Mouse (Mus musculus): ENCODE data around the gene Pfas. TPM values are rescaled to one million over a fixed set of nuclear protein-coding genes. Genes with fewer than 3 reads are reported as not detected.
"Not testable (repeated sequence)": the region's sequence is repeated elsewhere in the genome, so short reads cannot be mapped to it uniquely, and the experiment has no call there.

The Pfas gene
- polyA plus RNA-seq, 1 experiment from 2014 or later: 32.1 TPM

- H3K9me3 ChIP-seq: no peaks in the 10 kb centered on the region
- 79% methylated on average over 2 of the region's 2 CpGs for WGBS
- H3K4me3 ChIP-seq (replicated peaks): no peak overlapping the region
- H3K9ac ChIP-seq: no peak overlapping the region
- H3K27me3 ChIP-seq (replicated peaks): no peaks in the 10 kb centered on the region
- peaks cover 9% of the 10 kb centered on the region for H3K4me1 ChIP-seq (replicated peaks)
- H3K27ac ChIP-seq: no peak overlapping the region
- H3K4me2 ChIP-seq (replicated peaks): no peak overlapping the region
- no peak for ATAC-seq
- no peaks in the 10 kb centered on the region for H3K36me3 ChIP-seq
Observed at GRCm38 (mm10) chr11:68963405-68963804, 44.9 kb downstream of the Pfas start.

DNA sequence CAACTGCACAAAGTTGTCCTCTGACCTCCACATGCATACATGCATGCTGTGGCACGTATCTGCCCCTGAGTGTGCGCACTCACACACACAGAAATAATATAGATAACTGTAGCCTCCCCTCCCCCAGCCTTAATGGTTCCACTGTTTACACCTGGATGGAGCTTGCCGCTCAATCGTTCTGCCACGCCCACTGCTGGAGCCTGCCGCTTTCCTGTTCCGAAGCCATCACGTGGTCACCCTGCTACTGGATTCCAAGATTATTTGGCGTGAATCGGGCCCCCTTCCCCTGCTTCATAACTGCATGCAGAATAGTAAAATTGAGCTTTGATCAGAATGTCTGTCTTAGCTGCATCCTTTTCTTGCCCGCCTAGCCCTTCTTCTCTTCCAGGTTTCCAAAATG is 46.1 kb downstream of the Pfas start:
- H3K36me3 ChIP-seq; H3K4me1 ChIP-seq (replicated peaks); H3K4me2 ChIP-seq (replicated peaks); H3K4me3 ChIP-seq (replicated peaks); ATAC-seq; H3K9ac ChIP-seq; H3K27me3 ChIP-seq (replicated peaks); H3K27ac ChIP-seq; H3K9me3 ChIP-seq: not testable (repeated sequence)
- 15% methylated on average over 11 of the region's 11 CpGs for WGBS

- no peaks in the 10 kb centered on the region for H3K36me3 ChIP-seq
- no peaks in the 10 kb centered on the region for H3K9me3 ChIP-seq
- ATAC-seq: no peak
- no peak overlapping the region for H3K4me2 ChIP-seq (replicated peaks)
- H3K9ac ChIP-seq: no peak overlapping the region
- WGBS: 66% methylated on average over 3 of the region's 3 CpGs
- peaks cover 9% of the 10 kb centered on the region; the same call in 1 of the 2 replicates for H3K27me3 ChIP-seq (replicated peaks)
- no peaks in the 10 kb centered on the region for H3K4me1 ChIP-seq (replicated peaks)
- H3K27ac ChIP-seq: no peak overlapping the region
- H3K4me3 ChIP-seq (replicated peaks): no peak overlapping the region
Observed at GRCm38 (mm10) chr11:68961596-68961995, 46.7 kb downstream of the Pfas start.

- WGBS: 85% methylated on average over 1 of the region's 1 CpGs
- peaks cover 26% of the 10 kb centered on the region for H3K27me3 ChIP-seq (replicated peaks)
- no peak overlapping the region for H3K4me2 ChIP-seq (replicated peaks)
- H3K36me3 ChIP-seq: no peaks in the 10 kb centered on the region
- no peak overlapping the region for H3K4me3 ChIP-seq (replicated peaks)
- H3K27ac ChIP-seq: no peak overlapping the region
- peaks cover 7% of the 10 kb centered on the region; the same call in 1 of the 2 replicates for H3K4me1 ChIP-seq (replicated peaks)
- no peaks in the 10 kb centered on the region for H3K9me3 ChIP-seq
- H3K9ac ChIP-seq: no peak overlapping the region
- ATAC-seq: no peak
Observed at GRCm38 (mm10) chr11:68957971-68958370, 50.3 kb downstream of the Pfas start.

- Histone ChIP-seq H3K27me3 (replicated peaks) (peaks cover 26% of the 10 kb centered on the region), H3K9ac (no peak within 1 kb of the TSS), H3K4me3 (replicated peaks) (peak within 1 kb of the TSS; percentile 10; the same call in 1 of the 2 replicates), H3K4me1 (replicated peaks) (peaks cover 7% of the 10 kb centered on the region; the same call in 1 of the 2 replicates), H3K9me3 (no peaks in the 10 kb centered on the region), H3K27ac (peak within 1 kb of the TSS; percentile 4; the same call in 1 of the 2 replicates), H3K4me2 (replicated peaks) (0 out of 2 replicates have a peak within 1 kb of the TSS, but pooled peaks have one; percentile 24), H3K36me3 (no peaks in the 10 kb centered on the region)
- WGBS: 47% methylated on average over 8 of the region's 8 CpGs
- ATAC-seq: no peak
Observed at GRCm38 (mm10) chr11:68957308-68957707, 51.0 kb downstream of the Pfas start, which contains the start of gene Arhgef15. Arhgef15 (minus strand) TSS chr11:68957480.

GRCm38 (mm10) chr11:68956697-68957096 is 51.6 kb downstream of the Pfas start:
- H3K9me3 ChIP-seq: no peaks in the 10 kb centered on the region
- H3K4me1 ChIP-seq (replicated peaks): peaks cover 7% of the 10 kb centered on the region; the same call in 1 of the 2 replicates
- H3K4me3 ChIP-seq (replicated peaks): 0 out of 2 replicates have a peak overlapping the region, but pooled peaks have one; percentile 10
- H3K9ac ChIP-seq: no peak overlapping the region
- H3K36me3 ChIP-seq: no peaks in the 10 kb centered on the region
- no peak for ATAC-seq
- 43% methylated on average over 13 of the region's 13 CpGs for WGBS
- H3K4me2 ChIP-seq (replicated peaks): no peak overlapping the region
- peaks cover 26% of the 10 kb centered on the region for H3K27me3 ChIP-seq (replicated peaks)
- no peak overlapping the region for H3K27ac ChIP-seq

DNA sequence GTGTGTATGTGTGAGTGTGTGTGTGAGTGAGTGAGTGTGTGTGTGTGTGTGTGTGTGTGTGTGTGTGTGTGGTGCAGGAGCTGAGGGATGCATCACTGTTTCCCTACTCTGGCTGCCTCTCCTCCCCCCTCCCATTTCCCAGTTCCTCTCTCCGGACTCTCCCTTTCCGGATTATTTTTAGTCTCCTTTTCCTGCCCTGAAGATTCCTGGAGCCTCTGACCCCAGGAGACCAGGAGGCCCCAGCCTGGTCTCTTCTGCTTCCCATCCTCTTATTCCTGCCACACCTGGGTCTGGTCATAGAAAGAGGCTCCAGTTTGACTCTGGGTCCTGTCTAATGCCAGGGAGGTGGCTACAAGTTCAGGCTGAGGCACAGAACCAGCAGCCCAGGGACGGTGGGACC is 52.2 kb downstream of the Pfas start:
- Histone ChIP-seq H3K9ac (no peak overlapping the region), H3K36me3 (no peaks in the 10 kb centered on the region), H3K4me1 (replicated peaks) (peaks cover 7% of the 10 kb centered on the region; the same call in 1 of the 2 replicates), H3K27ac (no peak overlapping the region), H3K4me3 (replicated peaks) (0 out of 2 replicates have a peak overlapping the region, but pooled peaks have one; percentile 4), H3K4me2 (replicated peaks) (no peak overlapping the region), H3K9me3 (no peaks in the 10 kb centered on the region), H3K27me3 (replicated peaks) (peaks cover 32% of the 10 kb centered on the region)
- WGBS: 29% methylated on average over 3 of the region's 3 CpGs
- no peak for ATAC-seq

GRCm38 (mm10) chr11:68955473-68955872 is 52.8 kb downstream of the Pfas start:
- Histone ChIP-seq H3K4me1 (replicated peaks) (peaks cover 7% of the 10 kb centered on the region; the same call in 1 of the 2 replicates), H3K27me3 (replicated peaks) (peaks cover 32% of the 10 kb centered on the region), H3K9ac (no peak overlapping the region), H3K4me3 (replicated peaks) (no peak overlapping the region), H3K27ac (no peak overlapping the region), H3K36me3 (no peaks in the 10 kb centered on the region), H3K9me3 (no peaks in the 10 kb centered on the region), H3K4me2 (replicated peaks) (peak overlapping the region; percentile 70)
- 68% methylated on average over 5 of the region's 5 CpGs for WGBS
- no peak for ATAC-seq

DNA sequence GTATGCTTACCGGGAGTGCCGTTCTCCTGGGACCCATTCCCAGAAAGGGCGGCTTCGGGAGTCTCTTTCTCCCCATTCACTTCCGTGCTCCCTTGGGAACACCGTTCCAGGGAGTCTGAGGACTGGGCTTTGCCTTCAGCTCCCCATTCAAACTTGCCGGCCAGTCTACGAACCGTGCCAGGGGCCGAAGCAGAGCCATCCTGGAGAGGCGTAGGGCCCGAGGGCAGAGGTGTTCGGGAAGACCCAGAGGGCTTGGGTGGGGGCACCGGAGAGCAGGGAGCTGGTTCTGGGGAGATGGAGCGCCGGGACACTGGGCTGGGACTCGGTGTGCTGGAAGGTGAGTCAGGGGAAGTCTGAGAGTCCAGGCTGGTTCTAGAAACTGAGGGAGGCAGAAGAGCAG is 53.9 kb downstream of the Pfas start:
- Histone ChIP-seq H3K4me1 (replicated peaks) (peaks cover 7% of the 10 kb centered on the region; the same call in 1 of the 2 replicates), H3K36me3 (no peaks in the 10 kb centered on the region)
- 2% methylated on average over 17 of the region's 17 CpGs for WGBS

GRCm38 (mm10) chr11:68953903-68954302 is 54.4 kb downstream of the Pfas start:
- H3K36me3 ChIP-seq: no peaks in the 10 kb centered on the region
- H3K4me1 ChIP-seq (replicated peaks): peaks cover 7% of the 10 kb centered on the region; the same call in 1 of the 2 replicates
- H3K27ac ChIP-seq: no peak overlapping the region
- H3K4me2 ChIP-seq (replicated peaks): peak overlapping the region; percentile 70
- peaks cover 32% of the 10 kb centered on the region for H3K27me3 ChIP-seq (replicated peaks)
- 0 out of 2 replicates have a peak overlapping the region, but pooled peaks have one; percentile 6 for H3K4me3 ChIP-seq (replicated peaks)
- no peak overlapping the region for H3K9ac ChIP-seq
- no peak for ATAC-seq
- no peaks in the 10 kb centered on the region for H3K9me3 ChIP-seq
- WGBS: 21% methylated on average over 13 of the region's 13 CpGs

More for the DNA sequence above, 53.9 kb downstream of the Pfas start:
- Histone ChIP-seq H3K4me2 (replicated peaks) (peak overlapping the region; percentile 70), H3K9me3 (no peaks in the 10 kb centered on the region), H3K9ac (peak overlapping the region; percentile 47), H3K4me3 (replicated peaks) (peak overlapping the region; percentile 38), H3K27ac (no peak overlapping the region), H3K27me3 (replicated peaks) (peaks cover 32% of the 10 kb centered on the region)
- no peak for ATAC-seq

DNA sequence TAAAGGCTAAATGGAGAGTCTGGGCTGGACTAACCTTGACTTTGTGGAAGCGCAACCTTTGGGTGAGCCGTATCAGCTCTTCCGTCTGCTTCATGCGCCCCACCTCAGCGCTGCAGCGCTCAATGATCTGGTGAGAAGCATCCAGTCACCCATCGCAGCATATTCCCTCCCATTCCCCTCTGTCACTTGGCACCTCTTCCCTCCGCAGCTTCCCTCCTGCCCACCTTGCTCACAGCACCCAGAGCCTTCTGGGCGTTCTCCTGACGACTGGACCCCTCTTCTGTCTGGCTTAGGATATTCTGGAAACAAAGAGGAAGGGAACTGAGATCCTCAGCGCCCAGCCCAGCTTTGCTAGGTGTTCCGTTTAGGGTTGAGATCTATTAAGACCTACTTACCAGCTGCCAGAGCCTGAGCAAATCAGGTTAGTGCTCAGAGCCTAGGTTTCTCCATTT is 60.7 kb downstream of the Pfas start:
- H3K4me2 ChIP-seq (replicated peaks): peak overlapping the region; percentile 41
- H3K27me3 ChIP-seq (replicated peaks): peaks cover 5% of the 10 kb centered on the region
- H3K36me3 ChIP-seq: no peaks in the 10 kb centered on the region
- H3K4me1 ChIP-seq (replicated peaks): 0 out of 2 replicates have a peak, but pooled peaks cover 6% of the 10 kb centered on the region
- H3K9ac ChIP-seq: no peak overlapping the region
- no peak for ATAC-seq
- peak overlapping the region; percentile 16; the same call in 1 of the 2 replicates for H3K4me3 ChIP-seq (replicated peaks)
- H3K9me3 ChIP-seq: no peaks in the 10 kb centered on the region
- 10% methylated on average over 12 of the region's 12 CpGs for WGBS
- no peak overlapping the region for H3K27ac ChIP-seq

DNA sequence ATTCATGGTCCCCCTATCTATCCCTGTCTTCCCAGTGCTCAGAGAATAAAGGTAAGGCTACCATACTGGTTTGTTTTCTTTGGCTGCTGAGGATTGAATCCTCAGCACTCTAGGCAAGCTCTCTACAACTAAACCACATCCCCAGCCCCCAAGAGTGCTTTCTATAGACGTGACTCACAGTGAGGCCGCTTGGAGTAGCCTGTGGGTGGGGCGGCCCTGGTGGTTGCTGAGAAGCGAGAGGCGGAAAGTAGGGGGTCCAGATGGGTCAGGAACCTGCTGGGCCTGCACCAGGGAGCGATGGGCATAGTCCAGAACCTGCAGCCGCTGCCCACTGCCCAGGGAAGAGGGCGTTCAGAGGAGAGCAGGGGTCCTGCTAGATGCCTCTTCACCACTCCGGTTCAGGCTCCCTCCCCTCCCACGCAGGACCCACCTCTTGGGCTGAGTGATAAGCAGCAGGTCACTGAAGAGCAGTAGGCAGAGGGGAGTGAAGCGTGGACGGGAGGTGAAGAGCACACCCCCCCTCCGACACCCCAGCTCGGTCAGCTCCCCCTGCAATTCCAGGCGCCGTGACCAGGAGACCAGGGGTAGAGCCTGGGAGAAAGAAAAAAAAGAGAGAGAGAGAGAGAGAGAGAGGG is 61.3 kb downstream of the Pfas start:
- H3K4me2 ChIP-seq (replicated peaks): peak overlapping the region; percentile 41
- H3K27ac ChIP-seq: no peak overlapping the region
- H3K4me3 ChIP-seq (replicated peaks): peak overlapping the region; percentile 17
- peaks cover 5% of the 10 kb centered on the region for H3K27me3 ChIP-seq (replicated peaks)
- H3K9me3 ChIP-seq: no peaks in the 10 kb centered on the region
- WGBS: 17% methylated on average over 14 of the region's 16 CpGs
- peak; percentile 39; the same call in 1 of the 2 replicates for ATAC-seq
- H3K4me1 ChIP-seq (replicated peaks): 0 out of 2 replicates have a peak, but pooled peaks cover 6% of the 10 kb centered on the region
- no peaks in the 10 kb centered on the region for H3K36me3 ChIP-seq
- no peak overlapping the region for H3K9ac ChIP-seq
